Mouse (Mus musculus) lung, postnatal 0 days (tissue): ENCODE results near the gene 4930548H24Rik. TPM values are rescaled to one million over a fixed set of nuclear protein-coding genes. Genes with fewer than 3 reads are reported as not detected.
A peak's percentile ranks its signal among the peaks of the same experiment; 100 is the strongest.
"Not testable (repeated sequence)": the region's sequence is repeated elsewhere in the genome, so short reads cannot be mapped to it uniquely, and the experiment has no call there.

Experiments used
- ATAC-seq: fragments of 200-750 bp; cut with Nextera tagmentation; 2 replicates; pipeline ENCODE4 v1.8.0; 2017; ENCODE audit warnings: moderate library complexity
- DNase-seq: peaks from one replicate; pipeline ENCODE4 v3.0.0-alpha.2; 2016; ENCODE audit warnings: low spot score
- H3K27ac ChIP-seq: fragments of 300-500 bp; sonication (generic); 2 replicates; pipeline ENCODE4 v1.5.1; 2014; ENCODE audit warnings: antibody characterized with exemption, mild to moderate bottlenecking, low read length, mixed read lengths
- H3K27me3 ChIP-seq: fragments of 300-500 bp; sonication (generic); replicated peaks from 2 replicates; pipeline ENCODE4 v1.6.1; 2014; ENCODE audit warnings: low read length, mixed read lengths; ENCODE audit not compliant: insufficient read depth
- H3K36me3 ChIP-seq: fragments of 300-500 bp; sonication (generic); 2 replicates; pipeline ENCODE4 v1.6.1; 2014; ENCODE audit warnings: low read length, mixed read lengths; ENCODE audit not compliant: insufficient read depth
- H3K4me1 ChIP-seq: fragments of 300-500 bp; sonication (generic); 2 replicates; pipeline ENCODE4 v1.6.1; 2014; ENCODE audit warnings: antibody characterized with exemption, low read depth, low read length, mixed read lengths; ENCODE audit not compliant: insufficient read depth
- H3K4me2 ChIP-seq: fragments of 300-500 bp; sonication (generic); replicated peaks from 2 replicates; pipeline ENCODE4 v1.6.1; 2014; ENCODE audit warnings: low read depth, mild to moderate bottlenecking, low read length, moderate library complexity, mixed read lengths
- H3K4me3 ChIP-seq: fragments of 300-500 bp; sonication (generic); 2 replicates; pipeline ENCODE4 v1.5.1; 2014; ENCODE audit warnings: low read depth, low read length
- H3K9ac ChIP-seq: fragments of 300-500 bp; sonication (generic); replicated peaks from 2 replicates; pipeline ENCODE4 v1.6.1; 2014; ENCODE audit warnings: low read depth, mild to moderate bottlenecking
- H3K9me3 ChIP-seq: fragments of 300-500 bp; sonication (generic); 2 replicates; pipeline ENCODE4 v1.6.1; 2016; ENCODE audit warnings: low read length, mixed read lengths
- CTCF ChIP-seq: IDR thresholded peaks from 2 replicates; pipeline ENCODE4 v1.5.1; 2016; ENCODE audit warnings: antibody characterized with exemption, mild to moderate bottlenecking
- EP300 ChIP-seq: IDR thresholded peaks from 2 replicates; pipeline ENCODE4 v1.6.1; 2016; ENCODE audit warnings: antibody characterized with exemption, mild to moderate bottlenecking, control low read depth
- WGBS: fragments of 180-500 bp; shearing (Covaris S2); extraction: QIAGEN DNeasy Blood & Tissue Kit; methylation state at CpG from one replicate; pipeline ENCODE4 v1.1.7; 2014; 5-methylcytosine and 5-hydroxymethylcytosine counted together
- polyA plus RNA-seq: library from polyadenylated mRNA; unstranded; fragments of >200 nt; fragmentation: Nextera tagmentation; extraction: Ambion mirVana; gene quantifications from 2 replicates; pipeline ENCODE4 v1.2.1, GENCODE M21; 2015

4930548H24Rik gene
- polyA plus RNA-seq, 1 experiment from 2014 or later: not detected

GRCm38 (mm10) chr5:31527117-31527680, 41.7 kb downstream of the 4930548H24Rik start:
- H3K36me3 ChIP-seq: peaks cover 16% of the 10 kb centered on the region; the same call in 1 of the 2 replicates
- TF ChIP-seq CTCF: no peak
- H3K4me1 ChIP-seq: peaks cover 4% of the 10 kb centered on the region; the same call in 1 of the 2 replicates
- H3K27me3 ChIP-seq: no peaks in the 10 kb centered on the region
- DNase-seq (no peak), ATAC-seq (peak; percentile 39)
- H3K4me2 ChIP-seq: peak overlapping the region; percentile 97
- peak overlapping the region; percentile 72; the same call in 1 of the 2 replicates for H3K27ac ChIP-seq
- peak overlapping the region; percentile 90 for H3K4me3 ChIP-seq
- peak overlapping the region; percentile 82 for H3K9ac ChIP-seq
- WGBS: 4% methylated on average over 34 of the region's 40 CpGs
- no peaks in the 10 kb centered on the region for H3K9me3 ChIP-seq

DNA sequence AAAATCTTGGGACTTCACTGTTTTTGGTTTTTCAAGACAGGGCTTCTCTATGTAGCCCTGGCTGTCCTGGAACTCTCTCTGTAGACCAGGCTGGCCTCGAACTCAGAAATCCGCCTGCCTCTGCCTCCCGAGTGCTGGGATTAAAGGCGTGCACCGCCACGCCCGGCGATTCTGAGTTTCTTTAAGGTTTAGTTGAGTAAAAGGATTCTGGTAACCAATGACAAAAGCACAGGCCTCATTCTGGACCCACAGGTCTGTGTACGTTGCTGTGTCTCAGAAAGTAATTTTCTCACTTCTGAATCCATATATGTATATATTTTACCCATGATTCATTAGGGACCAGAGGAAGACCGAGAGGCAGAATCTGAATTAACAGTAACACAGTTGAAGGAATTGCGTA, 42.2 kb downstream of the 4930548H24Rik start, which contains the start of gene Supt7l:
TSS of gene Supt7l (minus strand) at position 101 of the 400 bp plus-strand sequence.
- Histone ChIP-seq H3K36me3 (peaks cover 21% of the 10 kb centered on the region; the same call in 1 of the 2 replicates), H3K4me3 (peak within 1 kb of the TSS; percentile 90), H3K27ac (peak within 1 kb of the TSS; percentile 72), H3K9ac (peak within 1 kb of the TSS; percentile 82), H3K4me2 (peak within 1 kb of the TSS; percentile 97)
- H3K9me3 ChIP-seq, H3K27me3 ChIP-seq, H3K4me1 ChIP-seq, DNase-seq, ATAC-seq: not testable (repeated sequence)
- WGBS: 77% methylated on average over 11 of the region's 11 CpGs

GRCm38 (mm10) chr5:31528560-31528959, 43.0 kb downstream of the 4930548H24Rik start:
- no peak for DNase-seq
- no peak overlapping the region for H3K4me3 ChIP-seq
- H3K27me3 ChIP-seq: no peaks in the 10 kb centered on the region
- no peak for ATAC-seq
- 44% methylated on average over 2 of the region's 2 CpGs for WGBS
- TF ChIP-seq EP300: no peak
- TF ChIP-seq CTCF: no peak
- H3K9ac ChIP-seq: no peak overlapping the region
- H3K27ac ChIP-seq: no peak overlapping the region
- H3K4me1 ChIP-seq: peaks cover 4% of the 10 kb centered on the region; the same call in 1 of the 2 replicates
- H3K36me3 ChIP-seq: peaks cover 29% of the 10 kb centered on the region
- no peak overlapping the region for H3K4me2 ChIP-seq
- H3K9me3 ChIP-seq: no peaks in the 10 kb centered on the region

DNA sequence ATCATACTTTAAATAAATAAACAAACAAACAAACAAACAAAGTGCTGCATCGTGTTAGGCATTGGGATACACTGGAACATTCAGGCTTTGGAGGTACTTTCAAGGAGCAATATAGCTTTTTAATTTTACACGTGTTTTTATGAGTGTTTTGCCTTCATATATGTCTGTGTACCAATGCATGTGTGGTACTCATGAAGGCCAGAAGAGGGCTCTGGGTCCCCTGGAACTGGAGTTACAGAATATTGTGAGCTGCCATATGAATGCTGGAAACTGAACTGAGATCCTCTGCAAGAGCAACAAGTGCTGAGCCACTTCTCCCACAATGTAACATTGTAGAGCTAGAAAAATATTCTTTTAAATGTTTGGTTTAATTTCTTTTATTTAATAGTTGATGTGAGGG, 49.7 kb downstream of the 4930548H24Rik start:
- WGBS: 89% methylated on average over 2 of the region's 2 CpGs
- TF ChIP-seq CTCF (peak; percentile 27), EP300 (no peak)

More for the DNA sequence above, 49.7 kb downstream of the 4930548H24Rik start:
- H3K4me2 ChIP-seq: no peak overlapping the region
- H3K9ac ChIP-seq: no peak overlapping the region
- no peak overlapping the region for H3K4me3 ChIP-seq
- DNase-seq (no peak), ATAC-seq (no peak)
- H3K27ac ChIP-seq: no peak overlapping the region
- peaks cover 51% of the 10 kb centered on the region for H3K36me3 ChIP-seq
- H3K27me3 ChIP-seq: no peaks in the 10 kb centered on the region
- H3K4me1 ChIP-seq: no peaks in the 10 kb centered on the region
- H3K9me3 ChIP-seq: no peaks in the 10 kb centered on the region

Other genes starting within 250 kb of the 4930548H24Rik start
- gene Nrbp1, start 244.9 kb upstream of the 4930548H24Rik start, polyA plus RNA-seq: 125 and 131 TPM in 2 replicates
- gene Gm9970, start 244.5 kb upstream of the 4930548H24Rik start, polyA plus RNA-seq: 0.45 and 0.62 TPM in 2 replicates
- gene Krtcap3, start 234.0 kb upstream of the 4930548H24Rik start, polyA plus RNA-seq: 44.5 and 50.4 TPM in 2 replicates
- gene Ift172, start 194.6 kb upstream of the 4930548H24Rik start, polyA plus RNA-seq: 24.2 and 25.6 TPM in 2 replicates
- 9.7 and 11.8 TPM in 2 replicates for gene Fndc4, start 189.7 kb upstream of the 4930548H24Rik start, polyA plus RNA-seq
- 0.08 TPM in 1 of 2 replicates, not detected in the other for gene Gckr, start 188.3 kb upstream of the 4930548H24Rik start, polyA plus RNA-seq
- gene Zfp512, start 33.3 kb upstream of the 4930548H24Rik start, polyA plus RNA-seq: 18.2 and 19.1 TPM in 2 replicates
- gene Gpn1, start 9.0 kb downstream of the 4930548H24Rik start, polyA plus RNA-seq: 22.3 TPM in 2 replicates
- gene Slc4a1ap, start 41.3 kb downstream of the 4930548H24Rik start, polyA plus RNA-seq: 15.0 and 16.2 TPM in 2 replicates
- 11.4 and 12.4 TPM in 2 replicates for gene Supt7l, start 42.1 kb downstream of the 4930548H24Rik start, polyA plus RNA-seq
- gene Mrpl33, start 111.2 kb downstream of the 4930548H24Rik start, polyA plus RNA-seq: 307 and 313 TPM in 2 replicates
- gene Rbks, start 211.9 kb downstream of the 4930548H24Rik start, polyA plus RNA-seq: 9.8 and 10.1 TPM in 2 replicates
- gene Babam2, start 211.9 kb downstream of the 4930548H24Rik start, polyA plus RNA-seq: 39.4 and 46.5 TPM in 2 replicates